Comparison of ENCODE assay signal across 24 mouse cellular contexts in genomic region chr10:85617080-85617479, GRCm38 (mm10).
DNase-seq lines count a peak whose midpoint lies in the region; ATAC-seq lines count a peak whose summit lies in the region.
"Had no signal": no experiment of that assay in that cellular context is flagged by ENCODE, and none has a peak within 500 bp of the region (broad histone marks: within the 10 kb centered on the region; RNA-seq: fewer than 3 reads in every experiment).

No protein-coding gene starts in this region.

- H3K4me1 ChIP-seq in forebrain, embryonic 10.5 days: peaks cover 21% of the 10 kb centered on the region
- peaks cover 8% of the 10 kb centered on the region; the same call in 1 of the 2 replicates for H3K4me1 ChIP-seq in forebrain, embryonic 13.5 days
- peaks cover 17% of the 10 kb centered on the region for H3K4me1 ChIP-seq in midbrain, embryonic 11.5 days (ENCODE audit: control insufficient read depth, insufficient read depth, low read length)
- H3K4me1 ChIP-seq in midbrain, embryonic 14.5 days (ENCODE audit: control insufficient read depth, insufficient read depth, low read length): peaks cover 9% of the 10 kb centered on the region; the same call in 1 of the 2 replicates
- H3K4me1 ChIP-seq in hindbrain, embryonic 15.5 days (replicated peaks): peaks cover 7% of the 10 kb centered on the region

- no peak overlapping the region for H3K4me3 ChIP-seq in forebrain, embryonic 10.5 days
- no peak overlapping the region for H3K4me3 ChIP-seq in forebrain, embryonic 13.5 days
- H3K4me3 ChIP-seq in midbrain, embryonic 11.5 days (ENCODE audit: low read depth, low read length): no peak overlapping the region
- no peak overlapping the region for H3K4me3 ChIP-seq in midbrain, embryonic 14.5 days (replicated peaks; ENCODE audit: low read depth, low read length)
- H3K4me3 ChIP-seq in hindbrain, embryonic 15.5 days: no peak overlapping the region
- H3K4me3 ChIP-seq: limb, embryonic 12.5 days; neural tube, embryonic 12.5 days had no signal

- H3K9ac ChIP-seq in forebrain, embryonic 13.5 days: no peak overlapping the region
- H3K9ac ChIP-seq in midbrain, embryonic 11.5 days (ENCODE audit: low read length): no peak overlapping the region
- H3K9ac ChIP-seq in midbrain, embryonic 14.5 days (replicated peaks; ENCODE audit: low read length): no peak overlapping the region
- no peak overlapping the region for H3K9ac ChIP-seq in hindbrain, embryonic 15.5 days
- H3K9ac ChIP-seq: limb, embryonic 12.5 days; neural tube, embryonic 12.5 days had no signal

- no peaks in the 10 kb centered on the region for H3K27me3 ChIP-seq in forebrain, embryonic 10.5 days (ENCODE audit: poor library complexity, severe bottlenecking)
- H3K27me3 ChIP-seq in forebrain, embryonic 13.5 days: no peaks in the 10 kb centered on the region
- no peaks in the 10 kb centered on the region for H3K27me3 ChIP-seq in midbrain, embryonic 11.5 days (ENCODE audit: control insufficient read depth, insufficient read depth, low read length)
- H3K27me3 ChIP-seq in midbrain, embryonic 14.5 days (ENCODE audit: control insufficient read depth, insufficient read depth, low read length): no peaks in the 10 kb centered on the region
- H3K27me3 ChIP-seq in hindbrain, embryonic 15.5 days: no peaks in the 10 kb centered on the region
- H3K27me3 ChIP-seq: limb, embryonic 12.5 days; neural tube, embryonic 12.5 days had no signal

- peak overlapping the region; percentile 60; the same call in 1 of the 2 replicates for H3K27ac ChIP-seq in forebrain, embryonic 10.5 days
- no peak overlapping the region for H3K27ac ChIP-seq in forebrain, embryonic 13.5 days
- no peak overlapping the region for H3K27ac ChIP-seq in midbrain, embryonic 11.5 days (ENCODE audit: low read depth, low read length)
- H3K27ac ChIP-seq in midbrain, embryonic 14.5 days (replicated peaks; ENCODE audit: low read depth, low read length): no peak overlapping the region
- H3K27ac ChIP-seq in hindbrain, embryonic 15.5 days (replicated peaks): 0 out of 2 replicates have a peak overlapping the region, but pooled peaks have one; percentile 34
- H3K27ac ChIP-seq: limb, embryonic 12.5 days; neural tube, embryonic 12.5 days had no signal

- ATAC-seq in forebrain, embryonic 13.5 days: no peak
- ATAC-seq in midbrain, embryonic 11.5 days (ENCODE audit: low FRiP score): peak; percentile 48
- ATAC-seq in midbrain, embryonic 14.5 days (ENCODE audit: low FRiP score, low TSS enrichment): no peak
- peak; percentile 54; the same call in 1 of the 2 replicates for ATAC-seq in hindbrain, embryonic 15.5 days (ENCODE audit: low FRiP score, low read depth)
- ATAC-seq: intestine, postnatal 0 days had no signal

- no peak for DNase-seq in forebrain, embryonic 10.5 days (ENCODE audit: extremely low spot score, low spot score)
- peak; percentile 82 for DNase-seq in midbrain, embryonic 11.5 days (ENCODE audit: low spot score, missing footprints)
- no peak for DNase-seq in midbrain, embryonic 14.5 days
- peak; percentile 33 for DNase-seq in embryo, embryonic 9.5 days (ENCODE audit: extremely low spot score)
- no peak for DNase-seq in natural killer cell, adult 2 months (ENCODE audit: low spot score in 2 of 2)
- DNase-seq in adrenal gland, postnatal 14 days: no peak
- DNase-seq: adrenal gland, postnatal 10 days; cerebellum, adult 8-10 months; cerebellum, postnatal 36 days; gastrocnemius, postnatal 10 days; heart, adult 11 months; heart, postnatal 10 days; kidney, postnatal 10 days; lung, adult 18-20 months; lung, postnatal 10 days; thymus, adult 18-20 months; thymus, postnatal 36 days had no signal

- no peak overlapping the region for H3K4me2 ChIP-seq in forebrain, embryonic 13.5 days
- no peak overlapping the region for H3K4me2 ChIP-seq in midbrain, embryonic 11.5 days
- no peak overlapping the region for H3K4me2 ChIP-seq in midbrain, embryonic 14.5 days (ENCODE audit: low read length)
- no peak overlapping the region for H3K4me2 ChIP-seq in hindbrain, embryonic 15.5 days
- H3K4me2 ChIP-seq: heart, embryonic 11.5 days; limb, embryonic 12.5 days; liver, embryonic 11.5 days; neural tube, embryonic 12.5 days had no signal

- H3K9me3 ChIP-seq in forebrain, embryonic 10.5 days: no peaks in the 10 kb centered on the region
- no peaks in the 10 kb centered on the region for H3K9me3 ChIP-seq in forebrain, embryonic 13.5 days (replicated peaks)
- H3K9me3 ChIP-seq in midbrain, embryonic 11.5 days (ENCODE audit: control insufficient read depth, low read length): no peaks in the 10 kb centered on the region
- no peaks in the 10 kb centered on the region for H3K9me3 ChIP-seq in midbrain, embryonic 14.5 days (ENCODE audit: control insufficient read depth, low read length)
- H3K9me3 ChIP-seq in hindbrain, embryonic 15.5 days: no peaks in the 10 kb centered on the region
- H3K9me3 ChIP-seq: limb, embryonic 12.5 days; neural tube, embryonic 12.5 days had no signal

- H3K36me3 ChIP-seq in forebrain, embryonic 10.5 days (replicated peaks): no peaks in the 10 kb centered on the region
- H3K36me3 ChIP-seq in forebrain, embryonic 13.5 days (ENCODE audit: poor library complexity, severe bottlenecking): no peaks in the 10 kb centered on the region
- no peaks in the 10 kb centered on the region for H3K36me3 ChIP-seq in midbrain, embryonic 11.5 days (ENCODE audit: control insufficient read depth, insufficient read depth, low read length)
- no peaks in the 10 kb centered on the region for H3K36me3 ChIP-seq in midbrain, embryonic 14.5 days (ENCODE audit: control insufficient read depth, insufficient read depth, low read length)
- H3K36me3 ChIP-seq in hindbrain, embryonic 15.5 days: no peaks in the 10 kb centered on the region
- H3K36me3 ChIP-seq: limb, embryonic 12.5 days; neural tube, embryonic 12.5 days had no signal

- WGBS in forebrain, embryonic 10.5 days: 67% methylated on average over 8 of the region's 8 CpGs
- WGBS in forebrain, embryonic 13.5 days: 51% methylated on average over 8 of the region's 8 CpGs
- 44% methylated on average over 8 of the region's 8 CpGs for WGBS in midbrain, embryonic 11.5 days
- 41% methylated on average over 8 of the region's 8 CpGs for WGBS in midbrain, embryonic 14.5 days
- 31% methylated on average over 8 of the region's 8 CpGs for WGBS in hindbrain, embryonic 15.5 days

Comparison
In these comparisons a context has a peak if more than half of its experiments do, and no peak if none do; other contexts are left out.
1. DNase-seq: peak in midbrain, embryonic 11.5 days (single experiment) and embryo, embryonic 9.5 days (single experiment); none in forebrain, embryonic 10.5 days (single experiment), midbrain, embryonic 14.5 days (single experiment), natural killer cell, adult 2 months (0 of 2) and adrenal gland, postnatal 14 days (single experiment).
2. H3K27ac ChIP-seq: peak in forebrain, embryonic 10.5 days (single experiment) and hindbrain, embryonic 15.5 days (single experiment); none in forebrain, embryonic 13.5 days (single experiment), midbrain, embryonic 11.5 days (single experiment) and midbrain, embryonic 14.5 days (single experiment).
3. ATAC-seq: peak in midbrain, embryonic 11.5 days (single experiment) and hindbrain, embryonic 15.5 days (single experiment); none in forebrain, embryonic 13.5 days (single experiment) and midbrain, embryonic 14.5 days (single experiment).